Mouse (Mus musculus): ENCODE results near the gene Ppfibp2. TPM values are rescaled to one million over a fixed set of nuclear protein-coding genes. Genes with fewer than 3 reads are reported as not detected.

Gene Ppfibp2
- total and polyA plus RNA-seq, 3 experiments: 0.27 TPM; not detected in 2

DNA sequence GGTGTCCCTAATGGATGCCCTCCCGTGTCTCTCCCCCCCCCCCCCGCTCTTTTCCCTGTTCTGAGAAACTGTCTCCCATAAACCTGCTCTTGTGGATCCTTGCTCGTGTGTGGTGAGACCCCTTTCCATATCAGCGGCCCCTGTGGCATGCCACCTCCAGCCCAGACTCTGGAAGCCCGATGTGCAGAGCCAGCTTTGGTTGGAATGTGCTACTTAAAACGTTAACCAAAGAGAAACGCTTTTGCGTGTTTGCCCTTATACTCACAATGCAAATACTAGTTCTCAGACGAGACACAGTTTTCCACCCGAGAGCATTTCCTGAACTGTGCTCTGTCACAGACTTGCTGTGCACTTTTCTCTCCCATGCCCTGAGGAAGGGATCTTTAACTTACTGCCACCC, 135.6 kb downstream of the Ppfibp2 start:
- no peak overlapping the region for H3K4me3 ChIP-seq (ENCODE audit: low read depth, low read length)
- H3K36me3 ChIP-seq (replicated peaks): no peaks in the 10 kb centered on the region
- TF ChIP-seq TAL1 (conservative IDR thresholded peaks at IDR 0.05; ENCODE audit: low read depth, low read length): no peak
- no peak for TF ChIP-seq GATA2 (IDR thresholded peaks at IDR 0.05; ENCODE audit: borderline replicate concordance, low read depth, low read length)
- TF ChIP-seq CTCF (IDR thresholded peaks at IDR 0.05; ENCODE audit: low read depth, low read length): no peak
- no peak for TF ChIP-seq GATA1 (IDR thresholded peaks at IDR 0.05; ENCODE audit: borderline replicate concordance, low read length)
- no peak for TF ChIP-seq POLR2AphosphoS5 (IDR thresholded peaks at IDR 0.05; ENCODE audit: insufficient replicate concordance, low read depth, low read length)
- peaks cover 40% of the 10 kb centered on the region for H3K9me3 ChIP-seq (replicated peaks)
- no peaks in the 10 kb centered on the region for H3K4me1 ChIP-seq (ENCODE audit: insufficient read depth, low read depth, low read length)
- ATAC-seq (ENCODE audit: extremely low read depth, insufficient number of reproducible peaks, low FRiP score, poor library complexity, severe bottlenecking): no peak
- DNase-seq (ENCODE audit: low spot score): no peak
- no peaks in the 10 kb centered on the region for H3K27me3 ChIP-seq (ENCODE audit: insufficient read depth, low read length)

GRCm38 (mm10) chr7:107733162-107733561, 138.2 kb downstream of the Ppfibp2 start:
- H3K4me1 ChIP-seq (ENCODE audit: insufficient read depth, low read depth, low read length): no peaks in the 10 kb centered on the region
- no peak overlapping the region for H3K4me3 ChIP-seq (ENCODE audit: low read depth, low read length)
- H3K36me3 ChIP-seq (replicated peaks): no peaks in the 10 kb centered on the region
- H3K27me3 ChIP-seq (ENCODE audit: insufficient read depth, low read length): no peaks in the 10 kb centered on the region
- DNase-seq (ENCODE audit: low spot score): no peak
- no peak for ATAC-seq (ENCODE audit: extremely low read depth, insufficient number of reproducible peaks, low FRiP score, poor library complexity, severe bottlenecking)
- peaks cover 34% of the 10 kb centered on the region for H3K9me3 ChIP-seq (replicated peaks)
- no peak for TF ChIP-seq TAL1 (conservative IDR thresholded peaks at IDR 0.05; ENCODE audit: low read depth, low read length)
- no peak for TF ChIP-seq GATA2 (IDR thresholded peaks at IDR 0.05; ENCODE audit: borderline replicate concordance, low read depth, low read length)
- TF ChIP-seq CTCF (IDR thresholded peaks at IDR 0.05; ENCODE audit: low read depth, low read length): no peak
- TF ChIP-seq POLR2AphosphoS5 (IDR thresholded peaks at IDR 0.05; ENCODE audit: insufficient replicate concordance, low read depth, low read length): no peak
- no peak for TF ChIP-seq GATA1 (IDR thresholded peaks at IDR 0.05; ENCODE audit: borderline replicate concordance, low read length)

DNA sequence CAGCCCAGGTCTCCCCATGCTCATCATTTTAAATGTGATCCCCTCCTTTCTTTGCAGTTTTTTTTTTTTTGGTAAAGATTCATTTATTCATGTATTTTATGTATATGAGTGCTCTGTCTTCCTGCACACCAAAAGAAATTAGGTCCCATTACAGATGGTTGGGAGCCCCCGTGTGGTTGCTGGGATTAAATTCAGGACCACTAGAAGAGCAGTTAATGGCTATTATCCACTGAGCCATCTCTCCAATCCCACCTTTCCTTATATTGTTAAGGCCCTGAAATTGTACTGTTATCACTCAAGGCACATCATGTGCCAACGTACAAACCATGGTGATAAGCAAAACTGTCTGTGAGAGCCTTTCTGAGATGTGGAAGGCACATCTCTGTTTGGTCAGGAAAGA, 143.7 kb downstream of the Ppfibp2 start:
- peaks cover 29% of the 10 kb centered on the region for H3K9me3 ChIP-seq (replicated peaks)
- H3K27me3 ChIP-seq (ENCODE audit: insufficient read depth, low read length): no peaks in the 10 kb centered on the region
- DNase-seq (ENCODE audit: low spot score) (no peak), ATAC-seq (ENCODE audit: extremely low read depth, insufficient number of reproducible peaks, low FRiP score, poor library complexity, severe bottlenecking) (no peak)
- TF ChIP-seq TAL1 (conservative IDR thresholded peaks at IDR 0.05; ENCODE audit: low read depth, low read length) (no peak), POLR2AphosphoS5 (IDR thresholded peaks at IDR 0.05; ENCODE audit: insufficient replicate concordance, low read depth, low read length) (no peak), GATA2 (IDR thresholded peaks at IDR 0.05; ENCODE audit: borderline replicate concordance, low read depth, low read length) (no peak), GATA1 (IDR thresholded peaks at IDR 0.05; ENCODE audit: borderline replicate concordance, low read length) (no peak), CTCF (IDR thresholded peaks at IDR 0.05; ENCODE audit: low read depth, low read length) (no peak)
- H3K4me1 ChIP-seq (ENCODE audit: insufficient read depth, low read depth, low read length): no peaks in the 10 kb centered on the region
- no peak overlapping the region for H3K4me3 ChIP-seq (ENCODE audit: low read depth, low read length)
- no peaks in the 10 kb centered on the region for H3K36me3 ChIP-seq (replicated peaks)

DNA sequence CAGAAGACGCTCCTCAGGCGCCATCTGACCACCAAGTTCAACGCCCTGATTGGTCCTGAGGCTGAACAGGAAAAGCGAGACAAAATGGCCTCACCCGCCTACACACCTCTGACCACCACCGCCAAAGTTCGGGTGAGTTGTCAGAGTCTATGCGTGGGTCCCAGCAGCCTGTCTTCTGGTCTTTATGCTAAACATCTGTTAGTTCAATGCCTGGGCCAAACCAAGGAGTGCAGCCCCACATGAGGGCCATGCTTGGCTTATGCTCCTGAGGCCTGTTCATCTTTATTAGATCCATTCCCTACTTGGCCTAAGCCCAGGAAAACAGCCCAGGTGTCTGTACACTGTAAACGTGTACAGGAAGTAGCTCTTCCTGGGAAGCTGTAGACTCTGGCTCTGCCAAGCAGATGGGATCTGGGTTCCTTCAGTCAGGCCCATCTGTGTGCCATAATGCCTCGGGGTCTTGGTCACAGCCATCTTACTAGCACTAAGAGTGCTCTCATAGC, 148.0 kb downstream of the Ppfibp2 start:
- no peaks in the 10 kb centered on the region for H3K36me3 ChIP-seq (replicated peaks)
- no peaks in the 10 kb centered on the region for H3K4me1 ChIP-seq (ENCODE audit: insufficient read depth, low read depth, low read length)
- H3K4me3 ChIP-seq (ENCODE audit: low read depth, low read length): no peak overlapping the region

GRCm38 (mm10) chr7:107744454-107744853, 149.4 kb downstream of the Ppfibp2 start:
- TF ChIP-seq CTCF (IDR thresholded peaks at IDR 0.05; ENCODE audit: low read depth, low read length) (no peak), GATA1 (IDR thresholded peaks at IDR 0.05; ENCODE audit: borderline replicate concordance, low read length) (no peak), TAL1 (conservative IDR thresholded peaks at IDR 0.05; ENCODE audit: low read depth, low read length) (no peak), GATA2 (IDR thresholded peaks at IDR 0.05; ENCODE audit: borderline replicate concordance, low read depth, low read length) (no peak), POLR2AphosphoS5 (IDR thresholded peaks at IDR 0.05; ENCODE audit: insufficient replicate concordance, low read depth, low read length) (no peak)

More for the DNA sequence above, 148.0 kb downstream of the Ppfibp2 start:
- Histone ChIP-seq H3K9me3 (replicated peaks) (peaks cover 57% of the 10 kb centered on the region), H3K27me3 (ENCODE audit: insufficient read depth, low read length) (no peaks in the 10 kb centered on the region)
- ATAC-seq (ENCODE audit: extremely low read depth, insufficient number of reproducible peaks, low FRiP score, poor library complexity, severe bottlenecking) (no peak), DNase-seq (ENCODE audit: low spot score) (no peak)
- TF ChIP-seq POLR2AphosphoS5 (IDR thresholded peaks at IDR 0.05; ENCODE audit: insufficient replicate concordance, low read depth, low read length) (no peak), GATA2 (IDR thresholded peaks at IDR 0.05; ENCODE audit: borderline replicate concordance, low read depth, low read length) (no peak), CTCF (IDR thresholded peaks at IDR 0.05; ENCODE audit: low read depth, low read length) (no peak)

DNA sequence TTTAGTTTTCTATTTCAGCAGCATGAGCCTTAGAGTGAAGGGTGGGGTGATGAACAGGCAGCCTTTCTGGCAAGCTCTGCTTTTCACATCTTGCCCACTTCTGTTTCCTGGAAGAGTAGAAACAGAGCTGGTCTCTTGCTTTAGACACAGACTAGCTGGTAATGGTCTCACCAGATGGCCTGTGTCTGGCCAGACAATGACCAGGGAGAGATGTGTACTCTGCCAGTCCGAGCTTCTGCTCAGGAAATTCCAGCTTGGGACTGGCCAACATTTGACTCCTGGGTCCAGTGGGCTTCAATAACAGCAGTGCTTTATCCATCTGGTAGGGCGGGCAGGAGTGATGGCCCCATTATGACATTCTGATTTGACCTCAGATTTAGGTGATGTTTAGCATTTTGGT, 150.1 kb downstream of the Ppfibp2 start:
- Histone ChIP-seq H3K4me1 (ENCODE audit: insufficient read depth, low read depth, low read length) (no peaks in the 10 kb centered on the region), H3K4me3 (ENCODE audit: low read depth, low read length) (no peak overlapping the region), H3K27me3 (ENCODE audit: insufficient read depth, low read length) (no peaks in the 10 kb centered on the region), H3K9me3 (replicated peaks) (peaks cover 71% of the 10 kb centered on the region), H3K36me3 (replicated peaks) (no peaks in the 10 kb centered on the region)
- DNase-seq (ENCODE audit: low spot score) (no peak), ATAC-seq (ENCODE audit: extremely low read depth, insufficient number of reproducible peaks, low FRiP score, poor library complexity, severe bottlenecking) (no peak)
- TF ChIP-seq CTCF (IDR thresholded peaks at IDR 0.05; ENCODE audit: low read depth, low read length) (no peak), GATA1 (IDR thresholded peaks at IDR 0.05; ENCODE audit: borderline replicate concordance, low read length) (no peak), POLR2AphosphoS5 (IDR thresholded peaks at IDR 0.05; ENCODE audit: insufficient replicate concordance, low read depth, low read length) (no peak), TAL1 (conservative IDR thresholded peaks at IDR 0.05; ENCODE audit: low read depth, low read length) (no peak), GATA2 (IDR thresholded peaks at IDR 0.05; ENCODE audit: borderline replicate concordance, low read depth, low read length) (no peak)

More at GRCm38 (mm10) chr7:107744454-107744853, 149.4 kb downstream of the Ppfibp2 start:
- ATAC-seq (ENCODE audit: extremely low read depth, insufficient number of reproducible peaks, low FRiP score, poor library complexity, severe bottlenecking) (no peak), DNase-seq (ENCODE audit: low spot score) (no peak)
- Histone ChIP-seq H3K4me3 (ENCODE audit: low read depth, low read length) (no peak overlapping the region), H3K4me1 (ENCODE audit: insufficient read depth, low read depth, low read length) (no peaks in the 10 kb centered on the region), H3K27me3 (ENCODE audit: insufficient read depth, low read length) (no peaks in the 10 kb centered on the region), H3K36me3 (replicated peaks) (no peaks in the 10 kb centered on the region), H3K9me3 (replicated peaks) (peaks cover 65% of the 10 kb centered on the region)
